In the genomic region with DNA sequence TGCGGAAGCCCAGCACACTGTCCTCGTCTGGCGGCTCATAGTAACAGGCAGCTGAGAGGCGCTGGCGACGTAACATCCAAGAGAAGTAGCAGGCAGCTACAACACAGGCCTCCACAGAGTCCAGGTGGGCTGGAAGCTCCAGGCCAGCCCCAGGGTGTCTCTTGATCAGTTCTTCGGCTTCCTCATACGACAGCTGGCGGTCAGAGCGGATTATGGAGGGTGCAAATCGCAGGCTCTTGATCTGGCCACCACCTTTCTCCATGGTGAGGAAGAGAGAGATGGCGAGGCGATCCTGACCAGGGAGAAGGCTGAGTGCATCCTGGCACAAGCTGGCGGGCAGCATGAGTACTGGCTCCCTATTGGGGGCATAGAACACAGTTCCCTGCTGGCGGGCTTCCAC, we compare ENCODE assay signal across 17 mouse cellular contexts. TPM values are rescaled to one million over a fixed set of nuclear protein-coding genes. Genes with fewer than 3 reads are reported as not detected.
"Had no signal": no experiment of that assay in that cellular context is flagged by ENCODE, and none has a peak within 500 bp of the region (broad histone marks: within the 10 kb centered on the region; RNA-seq: fewer than 3 reads in every experiment).

No protein-coding gene starts in this region.

- H3K27me3 ChIP-seq: megakaryocyte, embryonic 14.5 days; midbrain, embryonic 12.5 days; midbrain, embryonic 15.5 days; neural tube, embryonic 12.5 days; stomach, embryonic 15.5 days had no signal

- ATAC-seq: midbrain, embryonic 15.5 days had no signal

- DNase-seq: lung, adult 18-20 months; lung, embryonic 14.5 days; lung, postnatal 10 days; lung, postnatal 4 days; right cerebral cortex, postnatal 14 days; thymus, adult 2 months; thymus, postnatal 4 days had no signal

- H3K4me2 ChIP-seq: lung, embryonic 14.5 days; midbrain, embryonic 12.5 days; midbrain, embryonic 15.5 days; neural tube, embryonic 12.5 days; stomach, embryonic 15.5 days had no signal

- H3K9ac ChIP-seq: liver, embryonic 14.5 days; lung, embryonic 14.5 days; midbrain, embryonic 12.5 days; midbrain, embryonic 15.5 days; neural tube, embryonic 12.5 days; stomach, embryonic 15.5 days had no signal

- H3K9me3 ChIP-seq: megakaryocyte, embryonic 14.5 days; midbrain, embryonic 12.5 days; midbrain, embryonic 15.5 days; neural tube, embryonic 12.5 days; stomach, embryonic 15.5 days had no signal

- H3K27ac ChIP-seq: liver, embryonic 14.5 days; midbrain, embryonic 12.5 days; midbrain, embryonic 15.5 days; neural tube, embryonic 12.5 days; stomach, embryonic 15.5 days; stomach, postnatal 0 days had no signal

- H3K4me3 ChIP-seq: megakaryocyte, embryonic 14.5 days; midbrain, embryonic 12.5 days; midbrain, embryonic 15.5 days; neural tube, embryonic 12.5 days; stomach, embryonic 15.5 days had no signal

- H3K4me1 ChIP-seq: midbrain, embryonic 12.5 days; midbrain, embryonic 15.5 days; neural tube, embryonic 12.5 days; stomach, embryonic 15.5 days had no signal

- H3K36me3 ChIP-seq: midbrain, embryonic 12.5 days; midbrain, embryonic 15.5 days; neural tube, embryonic 12.5 days; stomach, embryonic 15.5 days had no signal

RNA-seq across cellular contexts. Expression of gene Fndc11, which starts 13.6 kb away (rescaled TPM):
- total RNA-seq: monocyte, adult 5-6 weeks had no signal
- polyA plus RNA-seq: neural tube, embryonic 12.5 days; neural tube, embryonic 14.5 days had no signal

RNA-seq across cellular contexts. Expression of gene Ptk6, which starts 30.9 kb away (rescaled TPM):
- total RNA-seq: midbrain, postnatal 0 days had no signal
- polyA plus RNA-seq: lung, embryonic 14.5 days; midbrain, embryonic 12.5 days; midbrain, embryonic 15.5 days; midbrain, postnatal 0 days; neural tube, embryonic 12.5 days; neural tube, embryonic 14.5 days had no signal
